Mouse (Mus musculus) brain, embryonic 14.5 days (tissue): ENCODE results near the gene Dido1. TPM values are rescaled to one million over a fixed set of nuclear protein-coding genes. Genes with fewer than 3 reads are reported as not detected.

Experiments used
- DNase-seq: peaks from one replicate; pipeline ENCODE4 v3.0.0-alpha.2; 2011; ENCODE audit warnings: low read depth
- CTCF ChIP-seq: fragments of 200-500 bp; IDR thresholded peaks from 2 replicates; pipeline ENCODE4 v1.5.1; 2012; ENCODE audit warnings: inconsistent platforms, mild to moderate bottlenecking, moderate library complexity, borderline replicate concordance; ENCODE audit not compliant: insufficient read depth, insufficient read length; ENCODE audit errors: extremely low read depth
- POLR2A ChIP-seq: fragments of 200-500 bp; IDR thresholded peaks from 2 replicates; pipeline ENCODE4 v1.6.1; 2012; ENCODE audit warnings: mild to moderate bottlenecking, inconsistent platforms, borderline replicate concordance; ENCODE audit not compliant: poor library complexity, insufficient read depth, insufficient read length, severe bottlenecking; ENCODE audit errors: extremely low read depth
- polyA plus RNA-seq: library from polyadenylated mRNA; depleted of rRNA; stranded (reverse); fragments of >200 nt; gene quantifications from 2 replicates; pipeline ENCODE4 v1.2.3, GENCODE M21; 2012; rRNA removed

Dido1 gene
- polyA plus RNA-seq: 24.9 and 31.0 TPM in 2 replicates

GRCm38 (mm10) chr2:180709923-180710272, at the start of gene Dido1, which contains the start of gene Gid8:
Dido1 (minus strand) TSS chr2:180709999.
Gid8 (plus strand) TSS chr2:180710117.
- no peak for TF ChIP-seq CTCF
- TF ChIP-seq POLR2A: peak; percentile 25; the same call in 1 of the 2 replicates
- DNase-seq: peak; percentile 99

- DNase-seq: peak; percentile 82
- no peak for TF ChIP-seq CTCF
- TF ChIP-seq POLR2A: no peak
Measured at GRCm38 (mm10) chr2:180758513-180759263, 48.9 kb upstream of the Dido1 start.

- no peak for TF ChIP-seq CTCF
- no peak for TF ChIP-seq POLR2A
- DNase-seq: no peak
Measured at GRCm38 (mm10) chr2:180756786-180757185, 47.0 kb upstream of the Dido1 start.

- TF ChIP-seq CTCF (no peak), POLR2A (no peak)
- DNase-seq: no peak
Measured at GRCm38 (mm10) chr2:180755896-180756295, 46.1 kb upstream of the Dido1 start.

- DNase-seq: peak; percentile 77
- no peak for TF ChIP-seq CTCF
- no peak for TF ChIP-seq POLR2A
Measured at GRCm38 (mm10) chr2:180754976-180755688, 45.3 kb upstream of the Dido1 start.

- no peak for TF ChIP-seq POLR2A
- TF ChIP-seq CTCF: no peak
- DNase-seq: no peak
Measured at GRCm38 (mm10) chr2:180748904-180749303, 39.1 kb upstream of the Dido1 start.

GRCm38 (mm10) chr2:180746569-180747192, 36.9 kb upstream of the Dido1 start:
- no peak for TF ChIP-seq POLR2A
- no peak for TF ChIP-seq CTCF
- DNase-seq: peak; percentile 57

GRCm38 (mm10) chr2:180745248-180745927, 35.6 kb upstream of the Dido1 start:
- TF ChIP-seq CTCF (peak; percentile 100), POLR2A (no peak)
- DNase-seq: peak; percentile 92

- DNase-seq: no peak
- no peak for TF ChIP-seq POLR2A
- TF ChIP-seq CTCF: no peak
Measured at GRCm38 (mm10) chr2:180743321-180743720, 33.5 kb upstream of the Dido1 start.

- TF ChIP-seq POLR2A: no peak
- DNase-seq: no peak
Measured at GRCm38 (mm10) chr2:180742820-180743219, 33.0 kb upstream of the Dido1 start.

GRCm38 (mm10) chr2:180741421-180741820, 31.6 kb upstream of the Dido1 start:
- DNase-seq: no peak
- TF ChIP-seq CTCF: no peak

- DNase-seq: no peak
- TF ChIP-seq CTCF (no peak), POLR2A (no peak)
Measured at GRCm38 (mm10) chr2:180740349-180740748, 30.6 kb upstream of the Dido1 start.
